Mouse (Mus musculus): ENCODE data around the gene Phrf1. TPM values are rescaled to one million over a fixed set of nuclear protein-coding genes. Genes with fewer than 3 reads are reported as not detected.

Gene Phrf1
- polyA plus RNA-seq (2014; fragmentation: Nextera tagmentation; extraction: Ambion mirVana): 50.2 and 51.1 TPM in 2 replicates

DNA sequence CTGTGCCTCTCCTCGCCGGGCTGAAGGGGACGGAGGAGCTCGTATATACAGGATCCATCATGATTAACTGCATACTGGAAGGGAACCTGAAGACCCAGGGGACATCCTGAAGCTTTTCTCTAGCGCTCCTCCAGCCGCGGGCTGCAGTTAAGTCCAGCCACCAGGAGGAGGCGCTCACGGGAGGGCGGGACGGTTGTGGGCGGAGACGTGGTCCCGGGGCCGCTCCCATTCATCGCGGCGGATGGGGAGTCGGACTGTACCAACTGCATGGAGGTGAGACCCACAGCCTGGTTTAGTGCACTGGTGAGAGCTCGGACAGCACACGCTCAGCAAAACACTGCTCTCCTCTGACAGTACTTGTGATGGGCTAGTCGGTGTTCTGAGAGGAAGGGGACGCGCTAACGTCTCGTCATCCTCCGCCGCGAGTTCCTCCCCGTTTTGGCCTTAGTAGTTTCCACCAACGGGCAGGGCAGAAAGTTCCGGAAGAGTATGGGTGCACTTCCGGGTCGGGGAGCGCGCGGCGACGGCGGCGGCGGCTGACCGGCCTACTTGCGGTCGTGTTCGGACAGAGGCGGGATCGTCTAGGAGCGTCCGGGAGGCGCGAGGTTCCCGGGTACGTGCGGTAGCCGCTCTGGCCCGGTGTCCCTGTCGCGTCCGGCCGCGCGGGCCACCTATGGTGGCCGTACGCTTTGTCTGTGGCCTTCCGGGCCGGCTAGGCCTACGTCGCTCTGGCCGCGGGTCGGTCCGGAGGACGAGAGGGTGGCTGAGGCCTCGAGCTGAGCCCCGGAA, at the start of gene Phrf1:
Gene Phrf1, plus strand, starts transcription at position 506 of the 789 bp plus-strand sequence.
- peaks cover 13% of the 10 kb centered on the region for H3K4me1 ChIP-seq (ENCODE audit: control insufficient read depth, insufficient read depth, low read length)
- H3K4me2 ChIP-seq: peak within 1 kb of the TSS; percentile 76
- peak within 1 kb of the TSS; percentile 97 for H3K4me3 ChIP-seq (ENCODE audit: low read depth, low read length)
- under 1% methylated on average over 73 of the region's 76 CpGs for WGBS (ENCODE audit: insufficient replicate concordance)
- H3K36me3 ChIP-seq (ENCODE audit: control insufficient read depth, insufficient read depth, low read length): peaks cover 19% of the 10 kb centered on the region
- peak; percentile 87 for ATAC-seq (replicated peaks; ENCODE audit: insufficient number of reproducible peaks, low FRiP score, low TSS enrichment)
- H3K27me3 ChIP-seq (ENCODE audit: control insufficient read depth, insufficient read depth, low read length): no peaks in the 10 kb centered on the region
- H3K9ac ChIP-seq (ENCODE audit: low read depth, low read length): peak within 1 kb of the TSS; percentile 98
- H3K27ac ChIP-seq (ENCODE audit: low read depth, low read length): peak within 1 kb of the TSS; percentile 86
- H3K9me3 ChIP-seq (replicated peaks; ENCODE audit: control insufficient read depth, low read length): no peaks in the 10 kb centered on the region

DNA sequence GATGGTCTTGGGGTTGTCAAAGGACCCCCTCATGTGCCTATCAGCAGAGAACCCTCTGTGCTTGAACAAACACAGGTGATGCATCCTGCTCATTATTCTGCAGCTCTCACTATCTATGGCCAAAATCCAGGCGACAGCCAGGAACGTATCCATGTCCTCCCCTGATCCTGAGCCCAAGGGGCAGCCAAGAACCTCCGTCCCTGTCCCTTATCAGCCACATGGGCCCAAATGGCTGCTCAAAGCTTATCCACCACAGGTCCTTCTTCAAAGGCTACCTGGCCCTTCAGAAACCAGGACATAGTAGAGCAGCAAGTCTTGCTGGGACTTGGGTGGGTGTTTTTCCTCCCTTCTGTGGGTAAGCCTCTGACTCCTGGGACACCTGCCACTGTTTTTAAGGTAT, 40.4 kb upstream of the Phrf1 start:
- Histone ChIP-seq H3K36me3 (ENCODE audit: control insufficient read depth, insufficient read depth, low read length) (peaks cover 12% of the 10 kb centered on the region), H3K9ac (ENCODE audit: low read depth, low read length) (no peak overlapping the region), H3K27ac (ENCODE audit: low read depth, low read length) (no peak overlapping the region), H3K4me2 (no peak overlapping the region), H3K9me3 (replicated peaks; ENCODE audit: control insufficient read depth, low read length) (no peaks in the 10 kb centered on the region), H3K4me1 (ENCODE audit: control insufficient read depth, insufficient read depth, low read length) (peaks cover 11% of the 10 kb centered on the region), H3K4me3 (ENCODE audit: low read depth, low read length) (no peak overlapping the region), H3K27me3 (ENCODE audit: control insufficient read depth, insufficient read depth, low read length) (no peaks in the 10 kb centered on the region)
- no peak for ATAC-seq (replicated peaks; ENCODE audit: insufficient number of reproducible peaks, low FRiP score, low TSS enrichment)
- WGBS (ENCODE audit: insufficient replicate concordance): 61% methylated on average over 3 of the region's 3 CpGs

DNA sequence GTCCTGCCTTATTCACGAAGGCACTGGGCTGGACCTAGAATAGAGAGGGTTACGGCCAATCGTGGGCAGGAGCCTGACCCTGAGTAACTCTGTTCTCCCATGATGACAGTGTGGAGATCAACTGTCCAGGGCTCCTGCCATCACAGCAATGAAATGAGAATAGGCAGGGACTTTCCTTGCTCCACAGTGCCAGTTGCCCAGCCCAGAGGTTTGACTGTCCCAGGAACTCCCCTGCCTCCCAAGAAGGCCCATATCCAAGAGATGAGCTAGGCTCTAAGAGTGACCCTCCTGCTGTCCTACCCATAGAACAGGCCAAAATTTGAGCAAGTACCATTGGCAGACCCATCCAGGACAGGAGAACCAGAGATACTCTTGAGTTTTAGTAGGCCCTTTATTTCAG, 39.9 kb upstream of the Phrf1 start:
- Histone ChIP-seq H3K4me3 (ENCODE audit: low read depth, low read length) (no peak overlapping the region), H3K4me2 (no peak overlapping the region), H3K9ac (ENCODE audit: low read depth, low read length) (no peak overlapping the region), H3K27me3 (ENCODE audit: control insufficient read depth, insufficient read depth, low read length) (no peaks in the 10 kb centered on the region), H3K27ac (ENCODE audit: low read depth, low read length) (no peak overlapping the region), H3K4me1 (ENCODE audit: control insufficient read depth, insufficient read depth, low read length) (peaks cover 11% of the 10 kb centered on the region), H3K36me3 (ENCODE audit: control insufficient read depth, insufficient read depth, low read length) (peaks cover 12% of the 10 kb centered on the region), H3K9me3 (replicated peaks; ENCODE audit: control insufficient read depth, low read length) (no peaks in the 10 kb centered on the region)
- 79% methylated on average over 3 of the region's 3 CpGs for WGBS (ENCODE audit: insufficient replicate concordance)
- no peak for ATAC-seq (replicated peaks; ENCODE audit: insufficient number of reproducible peaks, low FRiP score, low TSS enrichment)

DNA sequence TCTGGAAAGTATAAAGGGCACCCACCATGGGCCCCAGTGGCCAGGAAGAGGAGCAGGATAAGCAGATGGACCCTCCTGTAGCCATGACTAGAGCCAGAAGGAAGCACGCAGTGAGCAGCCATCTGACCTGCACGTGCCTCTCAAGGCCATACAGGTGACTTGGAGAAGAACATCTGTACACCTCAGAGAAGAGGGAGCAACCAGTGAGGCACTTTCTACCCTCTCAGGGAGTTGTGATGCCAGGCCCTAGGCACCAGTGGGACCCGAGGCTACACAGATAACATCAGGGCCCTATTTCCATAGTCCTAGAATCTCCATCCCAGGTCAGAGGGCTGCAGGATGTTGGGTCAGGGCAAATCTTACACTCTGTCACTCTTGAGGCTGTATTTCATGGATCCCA, 38.4 kb upstream of the Phrf1 start:
- Histone ChIP-seq H3K27me3 (ENCODE audit: control insufficient read depth, insufficient read depth, low read length) (no peaks in the 10 kb centered on the region), H3K27ac (ENCODE audit: low read depth, low read length) (no peak overlapping the region), H3K36me3 (ENCODE audit: control insufficient read depth, insufficient read depth, low read length) (peaks cover 12% of the 10 kb centered on the region), H3K9ac (ENCODE audit: low read depth, low read length) (no peak overlapping the region), H3K4me1 (ENCODE audit: control insufficient read depth, insufficient read depth, low read length) (peaks cover 13% of the 10 kb centered on the region), H3K9me3 (replicated peaks; ENCODE audit: control insufficient read depth, low read length) (no peaks in the 10 kb centered on the region), H3K4me3 (ENCODE audit: low read depth, low read length) (no peak overlapping the region), H3K4me2 (no peak overlapping the region)
- no peak for ATAC-seq (replicated peaks; ENCODE audit: insufficient number of reproducible peaks, low FRiP score, low TSS enrichment)
- 77% methylated on average over 3 of the region's 3 CpGs for WGBS (ENCODE audit: insufficient replicate concordance)

DNA sequence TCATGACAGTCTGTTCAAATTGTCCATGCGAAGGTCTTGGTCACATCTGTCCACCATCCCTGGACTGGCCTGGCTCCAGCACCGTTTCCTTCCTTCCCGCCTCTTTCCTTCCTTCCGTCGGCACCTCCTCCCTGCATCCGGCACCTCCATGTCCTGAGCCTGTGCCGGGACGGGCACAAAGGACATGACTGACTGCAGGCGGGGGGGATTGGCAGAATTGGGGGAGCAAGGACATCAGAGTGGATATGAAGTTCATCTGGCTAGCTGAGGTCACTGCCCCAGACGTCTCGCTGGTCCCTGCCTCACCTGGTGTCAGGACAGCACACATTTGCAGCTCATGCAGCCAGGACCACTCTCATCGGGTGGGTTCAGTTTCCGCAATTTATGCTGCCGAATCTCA, 37.5 kb upstream of the Phrf1 start:
- H3K27me3 ChIP-seq (ENCODE audit: control insufficient read depth, insufficient read depth, low read length): no peaks in the 10 kb centered on the region
- no peaks in the 10 kb centered on the region for H3K9me3 ChIP-seq (replicated peaks; ENCODE audit: control insufficient read depth, low read length)
- peaks cover 12% of the 10 kb centered on the region for H3K36me3 ChIP-seq (ENCODE audit: control insufficient read depth, insufficient read depth, low read length)
- H3K4me2 ChIP-seq: no peak overlapping the region
- H3K27ac ChIP-seq (ENCODE audit: low read depth, low read length): no peak overlapping the region
- peaks cover 16% of the 10 kb centered on the region for H3K4me1 ChIP-seq (ENCODE audit: control insufficient read depth, insufficient read depth, low read length)
- H3K4me3 ChIP-seq (ENCODE audit: low read depth, low read length): no peak overlapping the region
- 81% methylated on average over 14 of the region's 14 CpGs for WGBS (ENCODE audit: insufficient replicate concordance)
- H3K9ac ChIP-seq (ENCODE audit: low read depth, low read length): no peak overlapping the region
- ATAC-seq (replicated peaks; ENCODE audit: insufficient number of reproducible peaks, low FRiP score, low TSS enrichment): no peak

DNA sequence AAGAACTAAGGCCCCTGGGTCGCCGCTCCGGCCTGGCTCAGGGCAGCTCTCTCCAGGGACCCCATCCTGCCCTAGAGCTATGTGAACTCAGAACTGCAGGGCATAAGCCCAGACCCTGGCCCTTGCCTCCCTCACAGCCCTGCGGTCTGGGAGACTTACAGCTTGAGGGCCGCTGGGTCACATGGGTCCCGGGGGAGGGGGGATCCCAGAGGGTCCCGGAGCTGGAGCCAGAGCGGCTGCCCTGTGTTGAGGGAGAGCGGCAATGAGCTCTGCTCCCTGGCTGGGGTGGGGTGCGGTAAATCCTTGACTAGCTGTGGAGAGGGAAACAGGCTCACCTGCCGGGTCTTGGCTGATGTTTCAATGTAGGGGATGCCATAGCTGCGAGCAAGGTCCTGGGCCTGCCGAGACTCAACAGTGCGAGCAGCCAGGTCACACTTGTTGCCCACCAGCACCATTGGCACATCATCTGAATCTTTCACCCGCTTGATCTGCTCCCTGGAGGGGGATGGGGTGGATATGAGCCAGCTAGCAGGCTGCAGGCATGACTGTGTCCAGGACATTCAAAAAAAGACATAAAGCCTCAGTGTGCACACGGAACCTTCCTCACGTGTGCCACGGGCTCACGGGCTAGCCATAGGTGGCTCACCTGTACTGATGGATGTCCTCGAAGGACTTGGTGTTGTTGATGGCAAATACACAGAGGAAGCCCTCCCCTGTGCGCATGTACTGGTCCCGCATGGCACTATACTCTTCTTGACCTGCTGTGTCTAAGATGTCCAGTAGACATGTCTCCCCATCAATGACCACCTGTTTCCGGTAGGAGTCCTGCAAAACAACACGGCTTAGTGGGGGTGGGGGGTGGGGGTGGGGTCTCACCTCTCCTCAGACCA, 36.5 kb upstream of the Phrf1 start:
- ATAC-seq (replicated peaks; ENCODE audit: insufficient number of reproducible peaks, low FRiP score, low TSS enrichment): no peak
- no peaks in the 10 kb centered on the region for H3K9me3 ChIP-seq (replicated peaks; ENCODE audit: control insufficient read depth, low read length)
- peaks cover 16% of the 10 kb centered on the region for H3K4me1 ChIP-seq (ENCODE audit: control insufficient read depth, insufficient read depth, low read length)
- peak overlapping the region; percentile 74 for H3K4me2 ChIP-seq
- H3K9ac ChIP-seq (ENCODE audit: low read depth, low read length): no peak overlapping the region; the same call in 1 of the 2 replicates
- H3K4me3 ChIP-seq (ENCODE audit: low read depth, low read length): peak overlapping the region; percentile 90; the same call in 1 of the 2 replicates
- H3K27me3 ChIP-seq (ENCODE audit: control insufficient read depth, insufficient read depth, low read length): no peaks in the 10 kb centered on the region
- H3K27ac ChIP-seq (ENCODE audit: low read depth, low read length): no peak overlapping the region
- WGBS (ENCODE audit: insufficient replicate concordance): 92% methylated on average over 24 of the region's 24 CpGs
- H3K36me3 ChIP-seq (ENCODE audit: control insufficient read depth, insufficient read depth, low read length): peaks cover 12% of the 10 kb centered on the region

DNA sequence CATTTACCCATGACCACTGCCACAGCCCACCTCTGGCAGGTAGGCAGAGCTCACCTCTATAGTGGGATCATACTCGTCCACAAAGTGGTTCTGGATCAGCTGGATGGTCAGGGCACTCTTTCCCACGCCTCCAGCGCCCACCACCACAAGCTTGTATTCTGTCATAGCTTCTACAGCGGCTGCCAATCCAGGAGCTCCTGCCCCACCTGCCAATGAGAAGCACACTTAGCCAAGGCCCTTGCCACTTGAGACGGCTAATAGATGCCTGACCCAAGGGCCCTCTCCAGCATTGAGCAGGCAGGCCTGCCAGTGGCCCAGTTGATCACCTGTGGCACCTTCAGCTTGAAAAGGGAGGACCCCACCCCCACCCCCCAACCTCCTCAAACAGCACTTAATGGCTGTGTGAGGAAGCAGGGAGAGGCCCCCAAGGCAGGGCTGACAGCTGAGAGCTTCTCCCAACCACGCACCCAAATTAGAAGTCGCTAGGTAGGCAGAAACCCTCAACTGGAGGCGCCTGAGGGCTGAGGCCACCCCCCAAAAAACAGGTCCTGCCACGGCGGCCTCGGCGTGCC, 35.7 kb upstream of the Phrf1 start:
- peak overlapping the region; percentile 74 for H3K4me2 ChIP-seq
- H3K27me3 ChIP-seq (ENCODE audit: control insufficient read depth, insufficient read depth, low read length): no peaks in the 10 kb centered on the region
- H3K9me3 ChIP-seq (replicated peaks; ENCODE audit: control insufficient read depth, low read length): no peaks in the 10 kb centered on the region
- H3K9ac ChIP-seq (ENCODE audit: low read depth, low read length): peak overlapping the region; percentile 95
- peak overlapping the region; percentile 77 for H3K27ac ChIP-seq (ENCODE audit: low read depth, low read length)
- peak overlapping the region; percentile 90 for H3K4me3 ChIP-seq (ENCODE audit: low read depth, low read length)
- H3K36me3 ChIP-seq (ENCODE audit: control insufficient read depth, insufficient read depth, low read length): peaks cover 12% of the 10 kb centered on the region
- no peak for ATAC-seq (replicated peaks; ENCODE audit: insufficient number of reproducible peaks, low FRiP score, low TSS enrichment)
- H3K4me1 ChIP-seq (ENCODE audit: control insufficient read depth, insufficient read depth, low read length): peaks cover 16% of the 10 kb centered on the region
- WGBS (ENCODE audit: insufficient replicate concordance): 28% methylated on average over 12 of the region's 12 CpGs

DNA sequence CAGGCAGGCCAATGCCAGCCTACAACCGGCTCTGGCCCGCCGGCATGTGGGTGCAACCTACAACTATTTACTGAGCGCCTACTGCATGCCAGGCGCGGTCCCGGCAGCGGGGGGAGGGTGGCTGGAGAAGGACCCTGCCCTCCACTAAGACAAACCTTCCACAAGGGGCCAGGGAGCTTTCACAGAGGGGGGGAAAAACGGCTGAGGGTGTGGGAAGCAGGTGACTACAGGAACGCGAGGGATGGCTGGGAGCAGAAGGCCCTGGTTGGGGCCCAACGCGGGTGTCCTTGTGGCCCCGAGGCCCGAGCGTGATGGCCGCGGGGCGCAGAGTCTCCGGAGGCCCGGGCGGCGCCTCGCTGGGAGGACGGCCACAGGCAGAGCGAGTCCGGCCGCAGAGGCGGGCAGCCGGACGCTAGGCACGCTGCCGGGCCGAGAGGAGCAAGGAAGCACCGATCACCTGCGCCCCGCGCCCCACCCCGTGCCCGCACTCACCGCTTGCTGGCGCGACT, 35.2 kb upstream of the Phrf1 start:
- Histone ChIP-seq H3K36me3 (ENCODE audit: control insufficient read depth, insufficient read depth, low read length) (peaks cover 12% of the 10 kb centered on the region), H3K27ac (ENCODE audit: low read depth, low read length) (peak overlapping the region; percentile 77), H3K9me3 (replicated peaks; ENCODE audit: control insufficient read depth, low read length) (no peaks in the 10 kb centered on the region), H3K4me1 (ENCODE audit: control insufficient read depth, insufficient read depth, low read length) (peaks cover 16% of the 10 kb centered on the region), H3K4me2 (peak overlapping the region; percentile 74), H3K9ac (ENCODE audit: low read depth, low read length) (peak overlapping the region; percentile 95), H3K27me3 (ENCODE audit: control insufficient read depth, insufficient read depth, low read length) (no peaks in the 10 kb centered on the region), H3K4me3 (ENCODE audit: low read depth, low read length) (peak overlapping the region; percentile 90)
- under 1% methylated on average over 34 of the region's 43 CpGs for WGBS (ENCODE audit: insufficient replicate concordance)
- peak; percentile 33 for ATAC-seq (replicated peaks; ENCODE audit: insufficient number of reproducible peaks, low FRiP score, low TSS enrichment)

All from heart, embryonic 11.5 days (tissue).